19 mouse cellular contexts compared by ENCODE assay signal in the genomic region with DNA sequence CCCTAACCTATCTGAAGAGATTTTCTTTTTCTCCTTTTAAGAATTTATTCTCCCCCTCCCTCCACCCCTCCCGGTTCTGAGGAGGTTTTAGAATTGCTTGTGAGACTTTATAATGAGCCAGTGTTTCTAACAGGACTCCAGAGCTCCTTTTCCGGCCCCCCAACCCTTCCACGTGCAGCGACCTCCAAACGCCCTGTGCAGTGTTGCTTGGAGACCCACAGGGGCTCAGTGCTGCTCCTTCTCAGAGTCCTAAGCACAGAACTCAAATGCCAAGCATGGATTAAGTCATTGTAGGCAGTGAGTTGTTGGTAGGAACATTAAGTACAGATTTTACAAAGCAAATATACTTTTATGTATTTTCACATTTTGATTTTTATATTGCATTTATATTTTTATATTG.
"Had no signal": no experiment of that assay in that cellular context is flagged by ENCODE, and none has a peak within 500 bp of the region (broad histone marks: within the 10 kb centered on the region; RNA-seq: fewer than 3 reads in every experiment).

No protein-coding gene starts in this region.

- H3K9ac ChIP-seq: kidney, embryonic 15.5 days; limb, embryonic 13.5 days; liver, embryonic 12.5 days; liver, embryonic 15.5 days; lung, embryonic 15.5 days; neural tube, embryonic 13.5 days had no signal

- H3K4me3 ChIP-seq: kidney, embryonic 15.5 days; layer of hippocampus, adult 2 months; limb, embryonic 10.5 days; limb, embryonic 13.5 days; liver, embryonic 12.5 days; liver, embryonic 15.5 days; lung, embryonic 15.5 days; megakaryocyte, embryonic 14.5 days; midbrain, embryonic 10.5 days; neural tube, embryonic 13.5 days had no signal

- H3K4me1 ChIP-seq: kidney, embryonic 15.5 days; limb, embryonic 10.5 days; lung, embryonic 15.5 days; megakaryocyte, embryonic 14.5 days; neural tube, embryonic 13.5 days had no signal

- ATAC-seq: liver, embryonic 12.5 days had no signal

- H3K27me3 ChIP-seq: kidney, embryonic 15.5 days; limb, embryonic 13.5 days; liver, embryonic 12.5 days; liver, embryonic 15.5 days; lung, embryonic 15.5 days; megakaryocyte, embryonic 14.5 days; neural tube, embryonic 13.5 days had no signal

- H3K27ac ChIP-seq: kidney, embryonic 15.5 days; layer of hippocampus, adult 2 months; limb, embryonic 10.5 days; limb, embryonic 13.5 days; liver, embryonic 12.5 days; liver, embryonic 15.5 days; lung, embryonic 15.5 days; midbrain, embryonic 10.5 days; neural tube, embryonic 13.5 days had no signal

- DNase-seq: kidney, postnatal 4 days; layer of hippocampus, adult 9-11 months; liver; lung, adult 18-20 months; lung, postnatal 10 days; lung, postnatal 36 days; midbrain, embryonic 14.5 days; thymus, adult 18-20 months; thymus, postnatal 36 days had no signal

- H3K4me2 ChIP-seq: kidney, embryonic 15.5 days; limb, embryonic 13.5 days; liver, embryonic 12.5 days; liver, embryonic 15.5 days; lung, embryonic 15.5 days; neural tube, embryonic 13.5 days had no signal

- H3K9me3 ChIP-seq: kidney, embryonic 15.5 days; limb, embryonic 10.5 days; limb, embryonic 13.5 days; liver, embryonic 12.5 days; liver, embryonic 15.5 days; lung, embryonic 15.5 days; megakaryocyte, embryonic 14.5 days; midbrain, embryonic 10.5 days; neural tube, embryonic 13.5 days had no signal
